Mouse (Mus musculus): ENCODE results near the gene 4930467E23Rik. TPM values are rescaled to one million over a fixed set of nuclear protein-coding genes. Genes with fewer than 3 reads are reported as not detected.
"Not testable (repeated sequence)": the region's sequence is repeated elsewhere in the genome, so short reads cannot be mapped to it uniquely, and the experiment has no call there.

Gene 4930467E23Rik
- total RNA-seq, 2 experiments from 2014 or later = not detected

DNA sequence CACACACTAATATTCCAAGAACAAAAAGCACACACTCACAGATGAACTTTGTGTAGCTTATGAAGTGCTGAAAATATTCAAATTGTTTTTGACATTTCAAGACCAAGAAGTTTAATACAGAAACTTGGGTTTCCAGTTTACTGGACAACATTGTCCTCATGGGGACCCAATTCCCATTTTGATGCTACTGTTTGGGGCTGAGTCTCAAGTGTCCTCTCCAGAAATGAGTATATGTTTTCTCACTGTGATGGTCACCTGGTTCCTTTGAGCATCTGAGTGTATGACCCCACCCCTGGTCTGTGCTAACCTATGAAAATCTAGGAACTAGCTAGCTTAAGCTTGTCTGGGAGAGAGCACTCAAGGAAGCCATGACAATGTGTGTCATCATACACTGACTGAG lies 20.4 kb upstream of the 4930467E23Rik start:
- ATAC-seq (replicated peaks; ENCODE audit: poor library complexity, severe bottlenecking) = not testable (repeated sequence)

DNA sequence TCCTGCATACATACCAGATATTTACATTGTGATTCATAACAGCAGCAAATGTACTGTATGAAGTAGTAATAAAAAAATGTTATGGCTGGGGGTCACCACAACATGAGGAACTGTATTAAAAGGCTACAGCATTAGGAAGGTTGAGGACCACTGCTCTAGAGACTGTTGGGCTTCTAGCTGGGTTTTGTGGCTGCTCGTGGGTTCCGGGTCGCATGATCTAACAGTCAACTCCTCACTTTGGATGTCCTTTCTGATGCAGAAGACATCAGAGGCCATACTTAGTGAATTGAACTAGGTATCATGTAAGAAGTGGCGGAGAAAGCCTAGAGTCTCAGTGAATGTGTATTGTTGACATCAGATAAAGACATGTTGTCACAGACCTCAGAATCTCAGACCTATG lies 19.9 kb upstream of the 4930467E23Rik start:
- not testable (repeated sequence) for ATAC-seq (replicated peaks; ENCODE audit: poor library complexity, severe bottlenecking)

DNA sequence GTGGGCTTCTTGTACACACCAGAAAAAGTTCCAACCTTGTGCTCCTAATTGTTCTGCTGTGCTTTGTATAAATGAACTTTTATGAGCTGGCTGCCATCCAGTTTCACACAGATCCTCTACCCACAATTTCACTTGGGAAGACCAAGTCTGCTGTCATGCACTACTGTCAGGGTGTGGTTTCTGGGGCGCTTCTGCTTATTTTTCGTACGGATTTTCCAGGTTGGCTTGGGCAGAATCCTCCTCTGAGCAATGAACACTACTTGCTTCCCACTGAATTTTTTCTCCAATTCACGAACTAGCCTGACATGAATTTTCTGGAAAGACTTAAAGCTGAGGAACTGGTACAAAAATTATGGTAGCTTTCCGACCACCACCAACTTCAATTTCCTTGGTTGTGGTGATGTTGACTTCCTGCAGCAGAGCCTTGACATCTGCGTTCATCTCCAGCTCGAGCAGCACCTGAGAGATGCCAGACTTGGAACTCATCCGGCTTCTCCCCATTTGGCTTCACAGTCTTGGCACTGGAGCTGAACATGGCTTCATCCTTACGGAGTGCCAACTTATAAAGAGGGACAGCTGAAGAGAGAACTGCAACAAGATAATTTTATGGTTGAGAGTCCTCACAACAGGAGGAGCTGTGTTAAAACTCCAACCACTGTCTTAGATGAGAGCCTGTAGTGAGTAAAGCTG lies 18.1 kb upstream of the 4930467E23Rik start:
- not testable (repeated sequence) for ATAC-seq (replicated peaks; ENCODE audit: poor library complexity, severe bottlenecking)

DNA sequence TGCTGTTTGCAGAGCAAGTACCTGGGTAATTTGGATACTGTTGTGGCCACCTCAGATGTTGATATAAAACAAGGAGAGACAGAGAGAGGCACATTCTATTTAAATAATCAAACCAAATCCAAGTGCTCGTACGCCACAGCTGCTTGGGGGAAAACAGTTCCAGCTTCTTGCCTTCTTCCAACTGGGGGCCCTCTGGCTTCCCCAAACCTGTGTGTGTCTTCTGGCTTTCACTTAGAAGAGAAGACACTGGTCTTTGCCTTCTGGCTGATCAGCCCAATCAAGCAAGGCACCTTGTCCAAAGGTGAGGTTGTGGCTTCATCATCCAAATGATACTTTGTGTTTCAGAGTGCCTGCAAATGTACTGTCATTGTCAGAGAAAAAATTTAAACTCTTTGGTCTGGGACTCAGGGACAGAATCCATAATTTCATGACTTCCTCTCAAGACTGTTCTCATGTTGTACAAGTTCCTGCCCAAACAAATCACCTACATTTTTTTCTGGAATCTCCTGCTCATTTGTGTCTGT lies 17.1 kb upstream of the 4930467E23Rik start:
- ATAC-seq (replicated peaks; ENCODE audit: poor library complexity, severe bottlenecking) = not testable (repeated sequence)

DNA sequence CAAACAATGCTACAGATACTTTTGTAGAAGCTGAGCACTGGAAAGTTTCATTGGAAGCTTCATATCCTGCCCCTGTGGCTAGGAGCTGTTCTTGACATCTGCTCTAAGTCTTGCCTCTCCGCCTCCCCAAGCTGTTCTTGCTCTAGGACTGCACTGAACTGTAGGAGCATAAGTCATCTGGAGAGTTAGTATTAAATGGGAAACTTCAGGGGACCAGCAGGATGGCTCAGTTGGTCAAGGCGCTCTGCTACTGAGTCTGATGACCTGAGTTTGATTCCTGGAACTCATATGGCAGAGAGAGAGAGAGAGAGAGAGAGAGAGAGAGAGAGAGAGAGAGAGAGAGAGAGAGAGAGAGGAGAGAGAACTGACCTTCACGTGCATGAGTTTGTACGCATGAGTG lies 16.6 kb upstream of the 4930467E23Rik start:
- ATAC-seq (replicated peaks; ENCODE audit: poor library complexity, severe bottlenecking) = not testable (repeated sequence)

DNA sequence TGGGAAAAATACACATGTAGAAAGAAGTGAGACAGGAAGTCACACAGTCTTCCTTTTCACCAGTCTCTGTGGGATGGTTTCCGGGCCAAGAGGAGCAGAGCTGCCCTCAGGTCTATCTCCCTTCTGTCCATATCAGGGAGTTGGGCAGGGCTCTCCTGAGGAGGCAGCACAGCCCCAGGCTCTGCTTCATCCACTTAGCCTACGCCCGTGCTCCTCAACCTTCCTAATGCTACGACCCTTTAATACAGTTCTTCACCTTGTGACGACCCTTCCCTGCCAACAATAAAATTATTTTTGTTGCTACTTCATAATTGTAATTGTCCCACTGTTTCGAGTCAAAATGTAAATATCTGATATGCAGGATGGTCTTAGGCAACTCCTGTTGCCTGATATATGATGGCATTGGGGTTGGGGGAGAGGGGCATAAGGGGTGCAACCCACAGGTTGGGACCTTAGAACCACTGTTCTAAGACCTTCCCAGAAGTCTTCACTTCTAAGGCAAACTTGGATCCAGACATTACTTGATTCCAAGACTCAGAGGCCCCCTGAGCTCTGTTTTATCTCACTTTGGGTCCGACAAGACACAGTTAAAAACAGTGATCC lies 16.0 kb upstream of the 4930467E23Rik start:
- not testable (repeated sequence) for ATAC-seq (replicated peaks; ENCODE audit: poor library complexity, severe bottlenecking)

DNA sequence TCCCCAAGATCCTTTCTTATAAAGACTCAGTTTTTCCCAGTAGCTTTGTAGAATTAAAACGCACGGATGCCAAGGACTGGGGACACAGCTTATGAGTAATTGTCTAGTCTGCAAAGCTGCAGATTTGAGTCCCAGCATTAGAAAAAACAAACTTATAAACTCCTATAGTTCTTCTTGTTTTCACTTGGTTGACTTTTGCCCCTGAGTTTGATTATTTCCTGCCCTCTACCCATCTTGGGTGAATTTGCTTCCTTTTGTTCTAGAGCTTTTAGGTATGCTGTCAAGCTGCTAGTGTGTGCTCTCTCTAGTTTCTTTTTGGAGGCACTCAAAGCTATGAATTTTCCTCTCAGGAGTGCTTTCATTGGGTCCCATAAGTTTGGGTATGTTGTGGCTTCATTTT lies 14.9 kb upstream of the 4930467E23Rik start:
- not testable (repeated sequence) for ATAC-seq (replicated peaks; ENCODE audit: poor library complexity, severe bottlenecking)

DNA sequence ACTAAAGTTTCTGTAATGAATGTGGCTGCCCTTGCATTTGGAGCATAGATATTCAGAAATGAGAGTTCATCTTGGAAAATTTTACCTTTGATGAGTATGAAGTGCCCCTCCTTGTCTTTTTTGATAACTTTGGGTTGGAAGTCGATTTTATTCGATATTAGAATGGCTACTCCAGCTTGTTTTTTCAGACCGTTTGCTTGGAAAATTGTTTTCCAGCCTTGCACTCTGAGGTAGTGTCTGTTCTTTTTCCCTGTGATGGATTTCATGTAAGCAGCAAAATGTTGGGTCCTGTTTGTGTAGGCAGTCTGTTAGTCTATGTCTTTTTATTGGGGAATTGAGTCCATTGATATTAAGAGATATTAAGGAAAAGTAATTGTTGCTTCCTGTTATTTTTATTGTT lies 14.1 kb upstream of the 4930467E23Rik start:
- ATAC-seq (replicated peaks; ENCODE audit: poor library complexity, severe bottlenecking) = not testable (repeated sequence)

DNA sequence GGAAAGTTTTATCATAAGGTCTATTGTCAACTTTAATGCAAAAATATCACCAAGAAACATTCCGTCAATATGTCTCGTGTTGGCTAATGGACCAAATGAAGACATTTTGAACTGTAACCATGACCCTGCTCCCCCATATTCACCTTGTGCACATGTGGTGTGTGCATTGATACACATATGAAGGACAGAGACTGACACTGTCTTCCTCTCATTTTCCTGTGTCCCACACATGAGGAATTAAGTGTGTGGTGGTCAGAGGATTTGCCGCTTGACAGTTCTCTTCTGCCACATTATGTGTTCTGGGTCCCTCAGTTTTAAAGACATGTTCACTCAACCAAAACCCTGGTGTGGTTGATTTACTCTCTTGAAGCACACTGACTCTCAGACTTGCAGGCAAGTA lies 11.5 kb upstream of the 4930467E23Rik start:
- ATAC-seq (replicated peaks; ENCODE audit: poor library complexity, severe bottlenecking) = not testable (repeated sequence)

DNA sequence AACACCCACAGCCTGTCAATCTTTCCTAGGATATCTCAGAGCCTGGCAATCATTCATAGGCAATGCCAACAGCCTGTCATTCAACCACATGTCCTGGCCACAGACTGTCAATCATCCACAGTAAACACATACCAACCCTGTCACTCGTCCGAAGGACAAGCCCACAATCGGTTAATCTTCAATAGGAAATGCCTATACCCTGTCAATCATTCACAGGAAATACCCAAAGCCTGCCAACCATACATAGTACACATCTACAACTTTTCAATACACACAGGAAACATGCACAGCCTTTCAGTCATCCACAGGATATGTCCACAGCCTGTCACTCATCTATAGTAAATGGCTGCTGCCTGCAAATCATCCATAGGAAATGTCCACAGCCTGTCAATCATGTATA lies 9.9 kb upstream of the 4930467E23Rik start:
- ATAC-seq (replicated peaks; ENCODE audit: poor library complexity, severe bottlenecking) = not testable (repeated sequence)

DNA sequence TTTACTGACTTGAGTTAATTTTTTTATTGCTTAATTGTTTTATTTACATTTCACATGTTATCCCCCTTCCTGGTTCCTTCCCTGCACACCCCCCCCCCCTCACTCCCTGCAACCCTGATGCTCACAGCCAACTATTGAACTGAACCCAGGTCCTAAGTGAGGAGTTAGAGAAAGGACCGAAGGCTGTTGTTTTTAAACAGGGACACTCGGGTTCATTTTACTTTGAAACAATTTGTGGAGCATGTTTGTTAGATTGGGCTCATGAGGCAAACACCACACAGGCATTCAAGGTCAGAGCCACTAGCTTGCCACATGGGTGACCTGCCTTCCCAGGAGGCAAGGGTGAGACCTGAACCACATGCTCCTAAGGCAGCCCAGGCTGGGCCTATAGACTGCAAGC lies 4.5 kb upstream of the 4930467E23Rik start:
- not testable (repeated sequence) for ATAC-seq (replicated peaks; ENCODE audit: poor library complexity, severe bottlenecking)

DNA sequence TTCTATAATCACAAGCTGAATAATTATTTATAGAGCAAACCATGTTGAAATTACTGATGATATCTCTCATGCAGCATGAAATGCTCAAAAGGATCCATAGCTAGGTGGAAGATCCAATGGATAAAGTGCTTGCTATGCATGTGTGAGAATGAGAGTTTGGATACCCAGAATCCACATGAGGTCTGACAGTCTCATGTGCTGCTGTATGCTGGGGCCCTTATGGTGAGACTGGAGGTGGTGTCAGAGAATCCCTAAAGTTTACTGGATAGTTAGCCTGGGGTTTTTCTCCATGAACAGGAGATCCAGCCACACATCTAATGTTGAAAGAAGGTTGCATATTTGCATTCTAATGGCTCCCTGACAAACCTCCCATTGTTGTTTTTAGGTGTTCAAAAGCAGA lies 22.4 kb downstream of the 4930467E23Rik start:
- not testable (repeated sequence) for ATAC-seq (replicated peaks; ENCODE audit: poor library complexity, severe bottlenecking)

DNA sequence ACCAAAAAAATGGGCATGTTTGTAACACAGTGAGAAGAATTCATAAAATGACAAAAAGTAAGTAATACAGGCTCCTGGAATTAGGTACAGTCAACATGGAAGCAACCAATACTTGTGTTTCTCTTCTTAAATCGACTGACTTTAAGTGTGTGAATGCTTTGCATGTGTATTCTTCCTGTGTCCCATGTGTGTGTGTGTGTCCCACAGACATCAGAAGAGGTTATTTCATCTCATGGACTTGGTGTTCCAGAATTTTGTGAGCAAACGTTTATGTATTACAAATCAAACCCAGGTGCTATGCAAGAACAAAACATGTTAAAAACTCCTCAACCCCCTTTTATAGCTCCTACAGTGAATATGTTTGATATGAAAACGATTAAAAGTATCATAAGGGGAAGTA lies 24.8 kb downstream of the 4930467E23Rik start:
- ATAC-seq (replicated peaks; ENCODE audit: poor library complexity, severe bottlenecking) = not testable (repeated sequence)

DNA sequence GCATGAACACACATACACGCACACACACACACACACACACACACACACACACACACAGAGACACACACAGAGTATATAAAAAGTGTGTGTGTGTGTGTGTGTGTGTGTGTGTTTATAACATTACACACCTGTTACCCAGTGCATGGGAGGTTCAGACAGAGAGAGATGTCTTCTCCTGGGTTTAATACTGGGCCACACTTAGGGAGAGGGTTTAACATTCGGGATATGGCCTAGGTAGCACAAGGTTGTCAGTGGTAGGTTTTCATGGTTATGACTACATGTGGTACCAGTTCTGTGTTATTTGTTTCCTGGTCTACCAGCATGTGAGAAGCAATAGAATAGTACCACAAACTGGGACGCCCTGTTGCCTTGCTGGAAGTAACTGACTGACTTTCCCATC lies 25.6 kb downstream of the 4930467E23Rik start:
- ATAC-seq (replicated peaks; ENCODE audit: poor library complexity, severe bottlenecking) = not testable (repeated sequence)

DNA sequence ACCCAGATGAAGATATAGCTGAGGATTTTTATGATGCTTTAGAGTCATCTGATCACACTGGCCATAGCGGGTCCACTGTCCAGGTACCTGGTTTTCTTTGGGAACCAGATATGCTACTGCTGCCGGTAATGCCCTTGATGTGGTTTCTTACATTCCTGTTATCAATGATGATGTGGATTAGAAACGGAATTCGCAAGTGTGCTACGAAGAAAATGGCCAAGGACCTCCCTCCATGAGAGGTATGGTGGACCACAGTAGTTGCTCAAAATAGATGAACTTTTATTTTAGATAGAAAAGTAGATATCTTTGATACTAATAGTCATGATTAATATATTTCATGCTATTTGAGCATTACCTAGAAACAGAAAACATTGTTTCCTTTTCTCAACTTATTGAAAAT lies 32.3 kb downstream of the 4930467E23Rik start:
- not testable (repeated sequence) for ATAC-seq (replicated peaks; ENCODE audit: poor library complexity, severe bottlenecking)

DNA sequence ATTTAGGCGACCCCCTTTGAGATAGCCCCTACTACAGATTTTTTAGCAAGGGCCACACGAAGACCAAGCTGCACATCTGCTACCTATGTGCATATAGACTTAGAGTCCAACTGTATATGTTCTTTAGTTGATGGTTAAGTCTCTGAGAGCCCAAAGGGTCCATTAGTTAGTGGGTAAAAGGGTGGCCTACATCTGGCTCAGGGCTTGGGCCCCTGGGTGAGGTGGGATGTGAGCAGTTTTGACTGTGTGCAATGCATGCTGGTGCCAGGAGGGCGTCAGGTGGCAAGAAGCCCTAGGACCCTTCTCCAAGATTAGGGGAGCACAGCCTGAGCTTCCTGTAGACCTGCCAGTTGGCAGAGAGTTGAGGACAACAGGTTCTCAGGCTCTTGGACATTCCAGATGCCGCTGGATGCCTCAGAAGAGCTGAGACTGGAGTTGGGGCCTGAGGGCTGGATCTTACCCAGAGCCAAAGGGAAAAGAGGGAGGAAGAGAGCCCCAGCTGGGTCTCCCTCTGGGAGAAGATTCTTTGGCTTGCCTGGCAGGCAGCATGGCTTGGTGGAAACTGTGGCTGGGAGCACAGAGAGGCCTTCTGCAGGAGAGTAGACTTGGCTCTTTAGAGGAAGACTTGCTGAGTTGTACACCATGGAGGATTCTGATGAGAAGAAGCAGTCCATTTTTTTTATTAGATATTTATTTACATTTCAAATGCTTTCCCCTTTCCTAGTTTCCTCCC lies 33.6 kb downstream of the 4930467E23Rik start:
- not testable (repeated sequence) for ATAC-seq (replicated peaks; ENCODE audit: poor library complexity, severe bottlenecking)

DNA sequence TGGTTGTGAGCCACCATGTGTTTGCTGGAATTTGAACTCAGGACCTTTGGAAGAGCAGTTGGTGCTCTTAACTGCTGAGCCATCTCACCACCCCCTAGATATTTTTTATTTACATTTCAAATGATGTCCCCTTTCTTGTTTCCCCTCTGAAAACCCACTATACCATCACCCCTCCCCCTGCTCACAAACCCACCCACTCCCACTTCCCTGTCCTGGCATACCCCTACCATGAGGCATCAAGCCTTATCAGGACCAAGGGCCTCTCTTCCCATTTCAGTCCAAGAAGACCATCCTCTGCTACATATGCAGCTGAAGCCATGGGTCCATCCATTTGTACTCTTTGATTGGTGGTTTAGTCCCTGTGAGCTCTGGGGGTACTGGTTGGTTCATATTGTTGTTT lies 36.2 kb downstream of the 4930467E23Rik start:
- ATAC-seq (replicated peaks; ENCODE audit: poor library complexity, severe bottlenecking) = not testable (repeated sequence)

DNA sequence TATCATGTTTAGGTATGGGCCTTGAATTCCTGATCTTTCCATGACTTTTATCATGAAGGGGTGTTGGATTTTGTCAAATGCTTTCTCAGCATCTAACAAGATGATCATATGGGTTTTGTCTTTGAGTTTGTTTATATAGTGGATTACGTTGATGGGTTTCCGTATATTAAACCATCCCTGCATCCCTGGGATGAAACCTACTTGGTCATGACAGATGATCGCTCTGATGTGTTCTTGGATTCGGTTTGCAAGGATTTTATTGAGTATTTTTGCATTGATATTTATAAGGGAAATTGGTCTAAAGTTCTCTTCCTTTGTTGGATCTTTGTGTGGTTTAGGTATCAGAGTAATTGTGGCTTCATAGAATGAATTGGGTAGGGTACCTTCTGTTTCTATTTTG lies 44.1 kb downstream of the 4930467E23Rik start:
- not testable (repeated sequence) for ATAC-seq (replicated peaks; ENCODE audit: poor library complexity, severe bottlenecking)

DNA sequence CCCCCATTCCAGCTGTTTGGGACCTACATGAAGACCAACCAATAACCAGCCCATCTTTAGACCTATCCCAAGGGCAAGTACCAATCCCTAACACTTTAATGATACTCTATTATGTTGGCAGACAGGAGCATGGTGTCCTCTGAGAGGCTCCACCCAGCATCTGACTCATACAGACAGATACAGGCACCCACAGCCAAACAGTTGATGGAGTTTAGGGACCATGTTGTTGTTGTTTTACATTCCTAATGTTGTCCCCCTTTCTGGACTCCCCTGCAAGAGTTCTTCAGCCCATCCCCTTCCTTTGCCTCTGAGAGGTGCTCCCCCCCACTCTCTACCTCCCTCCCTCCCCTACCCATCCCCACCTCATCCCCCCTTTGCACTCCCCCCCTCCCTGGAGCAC lies 46.9 kb downstream of the 4930467E23Rik start:
- ATAC-seq (replicated peaks; ENCODE audit: poor library complexity, severe bottlenecking) = not testable (repeated sequence)

DNA sequence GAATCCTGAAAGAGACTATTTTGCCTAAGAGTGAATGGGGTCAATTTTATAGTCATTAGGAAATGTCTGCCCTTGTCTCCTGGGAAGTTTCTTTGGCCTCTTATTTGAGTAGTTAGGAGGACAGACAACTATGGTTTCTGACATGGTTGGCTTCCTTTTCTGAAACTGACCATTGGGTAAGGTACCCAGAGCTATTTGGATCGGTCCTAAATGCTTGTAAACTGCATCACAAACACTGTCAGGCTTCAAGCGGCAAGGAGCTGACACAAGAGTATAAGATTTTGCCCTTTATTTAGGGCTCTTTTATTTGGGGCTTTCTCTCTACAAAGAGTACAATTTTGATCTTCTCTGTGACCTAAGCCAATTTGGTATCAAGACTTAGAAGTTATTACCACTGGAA lies 48.1 kb downstream of the 4930467E23Rik start:
- not testable (repeated sequence) for ATAC-seq (replicated peaks; ENCODE audit: poor library complexity, severe bottlenecking)

DNA sequence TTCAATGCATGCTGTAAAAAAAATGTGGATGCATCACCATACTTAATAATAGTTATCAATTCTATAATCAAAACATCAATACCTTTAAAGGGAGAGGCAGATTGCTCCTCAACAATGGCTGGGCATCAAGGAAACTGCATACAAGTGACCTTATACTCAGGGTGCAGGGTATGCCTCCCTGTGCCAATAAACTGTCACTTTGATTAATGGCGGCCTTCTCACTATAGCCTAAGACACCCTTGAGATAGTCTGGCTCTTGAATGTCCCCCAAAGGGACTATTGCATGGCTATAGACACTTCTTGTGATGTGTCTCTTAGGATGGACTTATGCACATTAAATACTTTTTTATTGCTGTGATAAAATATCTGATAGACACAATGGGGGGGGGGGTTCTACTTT lies 48.8 kb downstream of the 4930467E23Rik start:
- not testable (repeated sequence) for ATAC-seq (replicated peaks; ENCODE audit: poor library complexity, severe bottlenecking)
